Mouse (Mus musculus): ENCODE results near the gene Il33. TPM values are rescaled to one million over a fixed set of nuclear protein-coding genes. Genes with fewer than 3 reads are reported as not detected.
A peak's percentile ranks its signal among the peaks of the same experiment; 100 is the strongest.

Il33 gene
- polyA plus RNA-seq (2014; fragmentation: Nextera tagmentation; extraction: Ambion mirVana), result 2.4 and 4.4 TPM in 2 replicates

DNA sequence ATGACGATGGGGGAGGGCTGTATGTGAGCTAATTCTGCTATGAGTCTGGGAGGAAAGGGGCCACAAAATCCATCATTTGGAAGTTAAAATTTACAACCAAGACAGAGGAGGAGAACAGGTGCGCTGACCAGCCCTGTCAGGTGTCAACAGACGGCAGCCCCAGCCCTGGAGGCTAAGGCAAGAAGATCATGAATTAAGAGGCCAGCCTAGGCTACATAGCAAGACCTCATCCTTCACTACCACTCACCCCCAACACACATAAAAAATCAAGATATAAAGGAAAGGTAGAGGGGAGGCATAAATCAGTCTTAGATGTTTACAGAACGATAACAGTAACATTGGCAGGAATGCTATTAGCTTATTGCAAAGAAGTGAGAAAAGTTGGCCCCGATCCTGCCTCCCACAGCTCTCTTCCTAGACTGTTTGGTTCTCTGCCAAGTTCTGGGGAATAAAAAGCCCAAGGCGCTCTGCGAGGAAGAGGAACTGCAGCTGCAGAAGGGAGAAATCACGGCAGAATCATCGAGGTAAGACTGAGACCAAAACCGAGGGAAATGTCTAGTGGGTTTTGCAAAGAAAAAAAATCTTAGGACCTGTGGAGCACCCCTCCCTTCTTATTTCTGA, at the start of gene Il33:
Il33 (plus strand) TSS at position 477 of the 621 bp plus-strand sequence.
- peaks cover 5% of the 10 kb centered on the region for H3K4me1 ChIP-seq (ENCODE audit: insufficient read depth)

DNA sequence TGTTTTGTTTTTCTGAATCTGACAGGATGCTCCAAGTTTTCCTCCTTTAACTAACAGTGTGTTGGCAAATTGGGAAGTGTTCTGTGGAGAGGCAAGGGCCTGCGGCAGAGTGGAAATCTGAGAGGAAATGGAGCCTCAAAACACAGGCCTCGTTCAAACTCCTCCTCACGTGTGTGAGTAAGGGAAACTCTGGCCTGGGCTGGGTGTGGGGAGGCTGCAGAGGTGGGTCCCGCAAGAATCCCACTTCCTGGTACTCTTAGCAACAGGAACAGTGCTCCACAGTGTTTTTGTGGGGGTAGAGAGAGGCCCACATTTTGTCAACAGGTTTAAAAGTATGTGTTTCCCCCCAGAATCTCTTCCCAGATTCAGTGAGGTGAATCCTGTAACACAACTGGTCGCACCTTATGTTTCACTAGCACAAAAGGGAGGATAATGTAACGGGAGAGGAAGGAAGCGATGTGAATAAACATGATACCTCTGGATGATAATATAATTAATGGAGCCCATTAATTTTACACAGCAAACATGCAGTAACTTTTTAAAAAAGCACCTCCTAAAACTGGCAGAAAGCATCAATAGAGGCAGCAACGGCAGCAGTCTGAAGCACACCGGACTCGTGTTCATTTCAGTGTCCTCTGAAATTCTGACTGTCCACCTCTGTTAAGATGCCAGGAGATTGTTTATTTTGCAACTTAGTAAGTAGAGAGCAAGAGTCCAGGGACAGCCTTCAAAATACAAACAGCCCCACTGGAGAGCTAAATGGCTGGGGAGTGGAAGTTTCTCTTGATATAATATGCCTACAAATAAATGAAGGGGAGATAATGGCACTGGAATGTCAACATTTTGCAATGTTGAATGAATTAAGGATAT, 47.3 kb upstream of the Il33 start:
- Histone ChIP-seq H3K27me3 (ENCODE audit: insufficient read depth, low read length) (no peaks in the 10 kb centered on the region), H3K4me2 (no peak overlapping the region), H3K4me3 (ENCODE audit: low read depth, low read length) (no peak overlapping the region), H3K27ac (ENCODE audit: low read depth) (no peak overlapping the region), H3K36me3 (ENCODE audit: insufficient read depth) (no peaks in the 10 kb centered on the region), H3K4me1 (ENCODE audit: insufficient read depth) (no peaks in the 10 kb centered on the region), H3K9ac (no peak overlapping the region), H3K9me3 (ENCODE audit: low read depth, low read length) (no peaks in the 10 kb centered on the region)
- ATAC-seq (ENCODE audit: insufficient read depth) (no peak), DNase-seq (no peak)
- no peak for TF ChIP-seq CTCF (IDR thresholded peaks at IDR 0.05; ENCODE audit: low read depth)
- 49% methylated on average over 10 of the region's 10 CpGs for WGBS

More for the DNA sequence above, at the start of gene Il33:
- WGBS, result 30% methylated on average over 10 of the region's 10 CpGs
- Histone ChIP-seq H3K9me3 (ENCODE audit: low read depth, low read length) (no peaks in the 10 kb centered on the region), H3K36me3 (ENCODE audit: insufficient read depth) (no peaks in the 10 kb centered on the region), H3K27me3 (ENCODE audit: insufficient read depth, low read length) (no peaks in the 10 kb centered on the region), H3K27ac (ENCODE audit: low read depth) (peak within 1 kb of the TSS; percentile 43; the same call in 1 of the 2 replicates), H3K9ac (no peak within 1 kb of the TSS), H3K4me3 (ENCODE audit: low read depth, low read length) (no peak within 1 kb of the TSS), H3K4me2 (peak within 1 kb of the TSS; percentile 35)
- no peak for TF ChIP-seq CTCF (IDR thresholded peaks at IDR 0.05; ENCODE audit: low read depth)
- ATAC-seq (ENCODE audit: insufficient read depth), result peak; percentile 50
- peak; percentile 96 for DNase-seq

DNA sequence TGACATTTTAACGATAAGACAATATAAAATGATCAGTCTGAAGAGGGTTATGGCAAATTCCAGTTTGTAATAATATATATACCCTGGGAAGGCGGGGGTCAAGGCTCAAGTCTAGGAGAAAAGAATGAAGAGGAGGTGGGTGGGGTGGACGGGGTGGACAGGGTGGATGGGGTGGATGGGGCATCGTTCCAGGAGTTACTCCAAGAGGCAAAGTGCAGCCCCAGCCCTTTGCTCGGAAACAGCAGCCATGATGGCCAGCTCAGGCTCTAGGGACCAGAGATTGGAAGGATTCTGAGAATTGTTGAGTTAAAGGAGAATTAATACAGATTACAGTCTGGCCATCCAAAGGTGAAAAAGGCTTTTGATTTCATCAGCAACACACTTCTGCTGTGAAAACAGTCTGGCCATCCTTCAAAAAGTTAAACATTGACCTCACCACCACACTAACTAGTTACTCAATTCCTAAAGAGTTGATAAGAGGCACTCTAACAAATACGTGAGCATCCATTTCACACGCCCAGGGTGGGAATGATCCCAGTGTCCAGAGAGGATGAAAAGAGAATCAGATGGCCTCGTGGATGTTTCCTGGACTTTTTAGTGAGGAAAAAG, 45.9 kb upstream of the Il33 start:
- Histone ChIP-seq H3K4me2 (no peak overlapping the region), H3K4me3 (ENCODE audit: low read depth, low read length) (no peak overlapping the region), H3K4me1 (ENCODE audit: insufficient read depth) (no peaks in the 10 kb centered on the region), H3K9me3 (ENCODE audit: low read depth, low read length) (no peaks in the 10 kb centered on the region), H3K27me3 (ENCODE audit: insufficient read depth, low read length) (no peaks in the 10 kb centered on the region), H3K9ac (no peak overlapping the region), H3K27ac (ENCODE audit: low read depth) (no peak overlapping the region), H3K36me3 (ENCODE audit: insufficient read depth) (no peaks in the 10 kb centered on the region)
- no peak for TF ChIP-seq CTCF (IDR thresholded peaks at IDR 0.05; ENCODE audit: low read depth)
- DNase-seq (no peak), ATAC-seq (ENCODE audit: insufficient read depth) (no peak)
- WGBS, result 59% methylated on average over 8 of the region's 8 CpGs

DNA sequence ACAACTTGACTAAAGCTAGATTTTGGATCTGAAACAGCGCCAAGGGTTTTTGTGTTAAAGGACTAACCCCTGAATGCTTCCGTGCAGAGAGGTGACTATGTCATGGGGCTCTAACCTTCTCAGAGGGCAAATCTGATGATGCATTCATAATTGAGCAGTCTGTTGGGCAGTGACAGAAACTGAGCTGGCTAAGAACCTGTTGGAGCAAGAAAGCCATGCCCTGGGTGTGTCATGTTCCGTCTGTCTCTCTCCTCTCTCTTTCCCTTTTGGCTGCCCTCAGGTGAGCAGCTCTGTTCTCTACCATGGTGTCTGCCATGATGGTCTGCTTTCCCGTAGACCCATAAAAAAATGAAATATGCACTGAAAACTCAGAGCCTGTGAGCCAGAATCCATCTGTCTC, 44.0 kb upstream of the Il33 start:
- Histone ChIP-seq H3K4me2 (no peak overlapping the region), H3K9me3 (ENCODE audit: low read depth, low read length) (no peaks in the 10 kb centered on the region), H3K4me3 (ENCODE audit: low read depth, low read length) (no peak overlapping the region), H3K9ac (no peak overlapping the region), H3K36me3 (ENCODE audit: insufficient read depth) (no peaks in the 10 kb centered on the region), H3K27ac (ENCODE audit: low read depth) (no peak overlapping the region), H3K27me3 (ENCODE audit: insufficient read depth, low read length) (no peaks in the 10 kb centered on the region), H3K4me1 (ENCODE audit: insufficient read depth) (no peaks in the 10 kb centered on the region)
- no peak for DNase-seq
- ATAC-seq (ENCODE audit: insufficient read depth), result no peak
- TF ChIP-seq CTCF (IDR thresholded peaks at IDR 0.05; ENCODE audit: low read depth), result no peak
- 78% methylated on average over 4 of the region's 4 CpGs for WGBS

DNA sequence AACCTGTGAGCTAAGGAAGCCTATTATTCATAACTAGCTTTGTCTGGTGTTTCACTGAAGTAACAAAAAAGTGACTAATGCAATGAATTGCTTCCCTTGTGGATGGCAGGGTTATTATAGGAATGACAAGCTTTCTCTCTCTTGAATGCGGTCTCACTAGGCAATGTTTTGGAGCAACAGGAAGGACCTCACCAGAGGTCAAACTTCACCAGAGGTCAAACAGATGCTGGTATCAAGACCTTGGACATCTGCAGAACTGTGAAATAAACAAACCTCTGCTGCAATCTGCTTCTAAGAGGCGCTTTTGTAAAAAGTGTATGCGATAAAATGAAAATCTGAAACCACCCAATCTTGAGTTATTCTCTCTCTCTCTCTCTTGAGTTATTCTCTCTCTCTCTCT, 42.2 kb upstream of the Il33 start:
- Histone ChIP-seq H3K9me3 (ENCODE audit: low read depth, low read length) (no peaks in the 10 kb centered on the region), H3K4me1 (ENCODE audit: insufficient read depth) (no peaks in the 10 kb centered on the region), H3K27ac (ENCODE audit: low read depth) (no peak overlapping the region), H3K4me2 (no peak overlapping the region), H3K9ac (no peak overlapping the region), H3K36me3 (ENCODE audit: insufficient read depth) (no peaks in the 10 kb centered on the region), H3K27me3 (ENCODE audit: insufficient read depth, low read length) (no peaks in the 10 kb centered on the region), H3K4me3 (ENCODE audit: low read depth, low read length) (no peak overlapping the region)
- no peak for DNase-seq
- TF ChIP-seq CTCF (IDR thresholded peaks at IDR 0.05; ENCODE audit: low read depth), result no peak
- 63% methylated on average over 3 of the region's 3 CpGs for WGBS
- ATAC-seq (ENCODE audit: insufficient read depth), result no peak

DNA sequence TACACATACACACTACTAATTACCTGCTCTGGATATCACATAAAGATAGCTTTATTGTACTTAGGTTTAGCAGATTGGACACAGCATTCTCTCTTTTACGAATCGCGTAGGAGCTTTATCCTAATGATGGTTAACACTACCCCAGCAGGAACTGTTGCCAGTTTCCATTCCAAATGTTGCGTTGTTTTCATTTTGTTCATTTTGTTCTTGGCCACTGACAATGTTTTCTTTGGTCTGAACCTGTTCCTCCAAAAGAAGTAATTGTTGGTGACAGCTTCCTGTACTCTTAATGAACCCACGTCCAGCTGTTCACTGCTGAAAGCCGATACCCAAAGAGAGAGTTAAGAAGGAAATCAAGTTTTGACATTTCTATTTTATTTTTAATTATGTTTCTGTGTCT, 39.4 kb upstream of the Il33 start:
- ATAC-seq (ENCODE audit: insufficient read depth) (no peak), DNase-seq (no peak)
- no peak for TF ChIP-seq CTCF (IDR thresholded peaks at IDR 0.05; ENCODE audit: low read depth)
- WGBS, result 81% methylated on average over 6 of the region's 6 CpGs
- no peaks in the 10 kb centered on the region for H3K4me1 ChIP-seq (ENCODE audit: insufficient read depth)
- no peak overlapping the region for H3K9ac ChIP-seq
- H3K27ac ChIP-seq (ENCODE audit: low read depth), result no peak overlapping the region
- no peak overlapping the region for H3K4me3 ChIP-seq (ENCODE audit: low read depth, low read length)
- no peaks in the 10 kb centered on the region for H3K27me3 ChIP-seq (ENCODE audit: insufficient read depth, low read length)
- no peaks in the 10 kb centered on the region for H3K9me3 ChIP-seq (ENCODE audit: low read depth, low read length)
- no peaks in the 10 kb centered on the region for H3K36me3 ChIP-seq (ENCODE audit: insufficient read depth)
- no peak overlapping the region for H3K4me2 ChIP-seq

DNA sequence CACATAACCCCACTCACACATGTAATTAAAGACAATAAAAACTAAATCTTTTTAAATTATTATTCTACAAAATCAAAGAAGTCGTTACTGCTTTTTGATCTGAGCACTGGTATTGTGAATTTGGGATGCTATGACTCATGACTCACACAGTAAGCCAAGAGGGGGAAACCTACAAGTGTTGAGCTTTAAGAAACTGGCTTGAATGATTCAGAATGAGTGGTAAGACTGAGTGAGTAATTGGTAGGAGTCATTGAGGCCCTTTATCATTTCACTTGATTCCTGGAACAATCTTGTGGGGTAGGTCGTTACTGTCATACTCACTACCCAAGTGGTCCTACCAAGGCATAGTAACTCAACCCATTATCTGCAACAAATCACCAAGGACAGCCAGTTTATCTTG, 37.4 kb upstream of the Il33 start:
- H3K27me3 ChIP-seq (ENCODE audit: insufficient read depth, low read length), result no peaks in the 10 kb centered on the region
- DNase-seq, result no peak
- TF ChIP-seq CTCF (IDR thresholded peaks at IDR 0.05; ENCODE audit: low read depth), result no peak
- H3K4me1 ChIP-seq (ENCODE audit: insufficient read depth), result no peaks in the 10 kb centered on the region
- no peak overlapping the region for H3K4me3 ChIP-seq (ENCODE audit: low read depth, low read length)
- ATAC-seq (ENCODE audit: insufficient read depth), result no peak
- H3K9me3 ChIP-seq (ENCODE audit: low read depth, low read length), result no peaks in the 10 kb centered on the region
- H3K27ac ChIP-seq (ENCODE audit: low read depth), result no peak overlapping the region
- H3K9ac ChIP-seq, result no peak overlapping the region
- no peak overlapping the region for H3K4me2 ChIP-seq
- H3K36me3 ChIP-seq (ENCODE audit: insufficient read depth), result no peaks in the 10 kb centered on the region
- 89% methylated on average over 2 of the region's 2 CpGs for WGBS

Measured in lung, embryonic 14.5 days (tissue).